19 mouse cellular contexts compared by ENCODE assay signal in genomic region chr8:102500202-102500601, GRCm38 (mm10).
"Had no signal": no experiment of that assay in that cellular context is flagged by ENCODE, and none has a peak within 500 bp of the region (broad histone marks: within the 10 kb centered on the region; RNA-seq: fewer than 3 reads in every experiment).

No protein-coding gene starts in this region.

- H3K36me3 ChIP-seq: liver, embryonic 15.5 days; midbrain, embryonic 10.5 days; neural tube, embryonic 15.5 days had no signal

- H3K4me1 ChIP-seq: liver, embryonic 15.5 days; midbrain, embryonic 10.5 days; neural tube, embryonic 15.5 days had no signal

- H3K4me3 ChIP-seq: layer of hippocampus, adult 2 months; liver, embryonic 15.5 days; midbrain, embryonic 10.5 days; myocyte; neural tube, embryonic 15.5 days had no signal

- DNase-seq: kidney, adult 11 months; kidney, postnatal 10 days; kidney, postnatal 4 days; left cerebral cortex, postnatal 4 days; lung, embryonic 14.5 days; lung, postnatal 10 days; lung, postnatal 4 days; midbrain, embryonic 14.5 days; retina, postnatal 1 day; right cerebral cortex, postnatal 4 days; spleen, adult 18-20 months; thymus, adult 18-20 months; thymus, postnatal 14 days had no signal

- H3K9me3 ChIP-seq: liver, embryonic 15.5 days; midbrain, embryonic 10.5 days; neural tube, embryonic 15.5 days had no signal

- H3K9ac ChIP-seq: liver, embryonic 15.5 days; lung, embryonic 14.5 days; neural tube, embryonic 15.5 days had no signal

- H3K27me3 ChIP-seq: liver, embryonic 15.5 days; neural tube, embryonic 15.5 days had no signal

- H3K4me2 ChIP-seq: liver, embryonic 11.5 days; liver, embryonic 15.5 days; lung, embryonic 14.5 days; neural tube, embryonic 15.5 days had no signal

- H3K27ac ChIP-seq: layer of hippocampus, adult 2 months; liver, embryonic 15.5 days; midbrain, embryonic 10.5 days; neural tube, embryonic 15.5 days had no signal
